In the genomic region with DNA sequence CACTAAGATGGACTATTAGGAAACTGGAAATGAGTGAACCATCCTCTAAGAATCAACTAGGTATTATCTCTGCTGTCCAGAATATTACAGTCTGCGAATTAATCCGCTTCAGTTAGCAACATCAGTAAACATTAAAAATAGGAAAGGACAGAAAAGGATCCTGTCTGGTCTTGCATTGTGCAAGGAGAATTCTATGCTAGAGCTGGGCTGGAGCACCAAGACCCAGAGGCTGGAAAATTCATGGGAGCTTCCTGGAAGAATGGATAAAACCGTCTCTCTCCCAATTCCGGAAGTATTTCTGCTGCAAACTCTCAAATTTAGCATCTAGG, we compare ENCODE assay signal across 8 mouse cellular contexts. TPM values are rescaled to one million over a fixed set of nuclear protein-coding genes. Genes with fewer than 3 reads are reported as not detected.
A peak's percentile ranks its signal among the peaks of the same experiment; 100 is the strongest.
DNase-seq lines count a peak whose midpoint lies in the region; ATAC-seq and TF ChIP-seq lines count a peak whose summit lies in the region.

No protein-coding gene starts in this region.

- 27% methylated on average over 4 of the region's 4 CpGs for WGBS in cerebellum, adult 2 months
- 30% methylated on average over 4 of the region's 4 CpGs for WGBS in neural tube, embryonic 11.5 days
- 22% methylated on average over 4 of the region's 4 CpGs for WGBS in liver, embryonic 14.5 days (ENCODE audit: insufficient replicate concordance)

- TF ChIP-seq POLR2A in cerebellum, adult 2 months (IDR thresholded peaks at IDR 0.05; ENCODE audit: borderline replicate concordance, insufficient read depth, low read length) = no peak

- no peak for ATAC-seq in neural tube, embryonic 11.5 days (ENCODE audit: insufficient read depth, low FRiP score, low TSS enrichment)
- peak; percentile 11; the same call in 1 of the 2 replicates for ATAC-seq in liver, embryonic 14.5 days (ENCODE audit: insufficient read depth)

- H3K4me3 ChIP-seq in cerebellum, adult 2 months (replicated peaks; ENCODE audit: insufficient read depth, low read depth, low read length) = peak overlapping the region; percentile 59
- H3K4me3 ChIP-seq in neural tube, embryonic 11.5 days (ENCODE audit: low read depth, low read length) = peak overlapping the region; percentile 41
- H3K4me3 ChIP-seq in liver, embryonic 14.5 days (ENCODE audit: insufficient read depth in 1 of 2, low read depth in 2 of 2, low read length in 2 of 2) = peak overlapping the region; percentile 58 to 95

- H3K9ac ChIP-seq in neural tube, embryonic 11.5 days (ENCODE audit: low read length) = peak overlapping the region; percentile 41; the same call in 1 of the 2 replicates
- H3K9ac ChIP-seq in liver, embryonic 14.5 days (replicated peaks) = peak overlapping the region; percentile 56; the same call in 1 of the 2 replicates

- no peak for TF ChIP-seq CTCF in cerebellum, adult 2 months (IDR thresholded peaks at IDR 0.05; ENCODE audit: borderline replicate concordance, insufficient read depth, low read depth, low read length)
- TF ChIP-seq CTCF in liver, embryonic 14.5 days (IDR thresholded peaks at IDR 0.05; ENCODE audit: low read depth) = no peak

- no peaks in the 10 kb centered on the region for H3K27me3 ChIP-seq in cerebellum, adult 2 months (ENCODE audit: control insufficient read depth, insufficient read depth, low read length)
- H3K27me3 ChIP-seq in neural tube, embryonic 11.5 days (ENCODE audit: control insufficient read depth, insufficient read depth, low read length) = no peaks in the 10 kb centered on the region
- no peaks in the 10 kb centered on the region for H3K27me3 ChIP-seq in liver, embryonic 14.5 days (ENCODE audit: control insufficient read depth, insufficient read depth, low read length)

- no peak overlapping the region for H3K27ac ChIP-seq in cerebellum, adult 2 months (ENCODE audit: insufficient read depth, low read length)
- no peak overlapping the region for H3K27ac ChIP-seq in neural tube, embryonic 11.5 days (ENCODE audit: low read depth, low read length)
- no peak overlapping the region for H3K27ac ChIP-seq in liver, embryonic 14.5 days

- TF ChIP-seq EP300 in liver, embryonic 14.5 days (IDR thresholded peaks at IDR 0.05; ENCODE audit: low read depth) = 0 out of 2 replicates have a peak, but pooled peaks have one; percentile 30

- no peaks in the 10 kb centered on the region for H3K36me3 ChIP-seq in neural tube, embryonic 11.5 days (ENCODE audit: control insufficient read depth, insufficient read depth, low read length)
- H3K36me3 ChIP-seq in liver, embryonic 14.5 days (replicated peaks; ENCODE audit: control insufficient read depth, insufficient read depth, low read depth) = no peaks in the 10 kb centered on the region

- no peaks in the 10 kb centered on the region for H3K9me3 ChIP-seq in neural tube, embryonic 11.5 days (ENCODE audit: control insufficient read depth, low read length)
- H3K9me3 ChIP-seq in liver, embryonic 14.5 days (ENCODE audit: control insufficient read depth, low read length) = no peaks in the 10 kb centered on the region

- H3K4me1 ChIP-seq in cerebellum, adult 2 months (ENCODE audit: control insufficient read depth, insufficient read depth, low read length) = no peaks in the 10 kb centered on the region
- H3K4me1 ChIP-seq in neural tube, embryonic 11.5 days (ENCODE audit: control insufficient read depth, insufficient read depth, low read length) = no peaks in the 10 kb centered on the region
- H3K4me1 ChIP-seq in liver, embryonic 14.5 days (replicated peaks; ENCODE audit: control insufficient read depth in 2 of 2, insufficient read depth in 2 of 2, low read length in 1 of 2) = peaks cover 0 to 4% of the 10 kb centered on the region in 2 experiments; a peak in 2 of 4 replicates

- H3K4me2 ChIP-seq in neural tube, embryonic 11.5 days (ENCODE audit: low read depth) = peak overlapping the region; percentile 62
- H3K4me2 ChIP-seq in liver, embryonic 14.5 days (ENCODE audit: low read depth) = peak overlapping the region; percentile 71

- no peak for DNase-seq in cerebellum, adult 2 months
- no peak for DNase-seq in cerebellum, adult 11 months
- DNase-seq in neural tube, embryonic 11.5 days (ENCODE audit: low spot score) = no peak
- no peak for DNase-seq in neural tube, embryonic 10.5 days (ENCODE audit: extremely low spot score, low spot score)
- DNase-seq in liver, embryonic 14.5 days (ENCODE audit: low read depth in 3 of 3, low spot score in 3 of 3) = no peak
- no peak for DNase-seq in adrenal gland, adult 2 months
- no peak for DNase-seq in cerebellum, postnatal 10 days
- DNase-seq in cerebellum, postnatal 4 days (ENCODE audit: low spot score in 2 of 2) = no peak

RNA-seq across cellular contexts. Expression of gene Ifit2, which starts 0.3 kb away (rescaled TPM):
- 2.7 and 4.0 TPM in 2 replicates for polyA plus RNA-seq in cerebellum, adult 2 months (2012; rRNA removed)
- 4.3 and 4.8 TPM in 2 replicates for polyA plus RNA-seq in neural tube, embryonic 11.5 days (2014; fragmentation: Nextera tagmentation; extraction: Ambion mirVana)
- polyA plus RNA-seq in liver, embryonic 14.5 days (2012; rRNA removed) = 0.75 and 2.1 TPM in 2 replicates
- 2.8 and 3.5 TPM in 2 replicates for polyA plus RNA-seq in liver, embryonic 14.5 days (2014; fragmentation: Nextera tagmentation; extraction: Ambion mirVana)
- 1 to 10 TPM; 3.0 to 5.1 TPM for total RNA-seq in adrenal gland, adult 2 months (2021)
- 0.10 and 0.26 TPM in 2 replicates for polyA plus RNA-seq in adrenal gland, adult 2 months (2012; rRNA removed)

RNA-seq across cellular contexts. Expression of gene Lipa, which starts 22.9 kb away (rescaled TPM):
- polyA plus RNA-seq in cerebellum, adult 2 months (2012; rRNA removed) = 16.6 and 18.1 TPM in 2 replicates
- polyA plus RNA-seq in neural tube, embryonic 11.5 days (2014; fragmentation: Nextera tagmentation; extraction: Ambion mirVana) = 26.5 and 27.5 TPM in 2 replicates
- polyA plus RNA-seq in liver, embryonic 14.5 days (2012; rRNA removed) = 19.3 and 22.7 TPM in 2 replicates
- polyA plus RNA-seq in liver, embryonic 14.5 days (2014; fragmentation: Nextera tagmentation; extraction: Ambion mirVana) = 40.4 and 44.2 TPM in 2 replicates
- total RNA-seq in adrenal gland, adult 2 months (2021) = 100 to 1,000 TPM; 103 to 185 TPM
- polyA plus RNA-seq in adrenal gland, adult 2 months (2012; rRNA removed) = 44.2 and 70.9 TPM in 2 replicates

RNA-seq across cellular contexts. Expression of gene Ifit3, which starts 33.2 kb away (rescaled TPM):
- polyA plus RNA-seq in cerebellum, adult 2 months (2012; rRNA removed) = 13.3 and 15.9 TPM in 2 replicates
- 0.30 and 0.34 TPM in 2 replicates for polyA plus RNA-seq in neural tube, embryonic 11.5 days (2014; fragmentation: Nextera tagmentation; extraction: Ambion mirVana)
- 0.54 and 1.1 TPM in 2 replicates for polyA plus RNA-seq in liver, embryonic 14.5 days (2012; rRNA removed)
- 0.79 and 1.3 TPM in 2 replicates for polyA plus RNA-seq in liver, embryonic 14.5 days (2014; fragmentation: Nextera tagmentation; extraction: Ambion mirVana)
- total RNA-seq in adrenal gland, adult 2 months (2021) = 1 to 10 TPM; 5.6 to 9.5 TPM
- 0.71 and 0.89 TPM in 2 replicates for polyA plus RNA-seq in adrenal gland, adult 2 months (2012; rRNA removed)

RNA-seq across cellular contexts. Expression of gene Ifit1bl1, which starts 51.6 kb away (rescaled TPM):
- 0.93 and 1.1 TPM in 2 replicates for polyA plus RNA-seq in cerebellum, adult 2 months (2012; rRNA removed)
- polyA plus RNA-seq in neural tube, embryonic 11.5 days (2014; fragmentation: Nextera tagmentation; extraction: Ambion mirVana) = 0.11 and 0.22 TPM in 2 replicates
- polyA plus RNA-seq in liver, embryonic 14.5 days (2012; rRNA removed) = 0.05 and 0.12 TPM in 2 replicates
- 0.10 and 0.28 TPM in 2 replicates for polyA plus RNA-seq in liver, embryonic 14.5 days (2014; fragmentation: Nextera tagmentation; extraction: Ambion mirVana)
- total RNA-seq in adrenal gland, adult 2 months (2021) = under 1 TPM; 0.58 to 0.86 TPM
- polyA plus RNA-seq in adrenal gland, adult 2 months (2012; rRNA removed) = 0.04 and 0.15 TPM in 2 replicates

RNA-seq across cellular contexts. Expression of gene Ifit3b, which starts 57.6 kb away (rescaled TPM):
- polyA plus RNA-seq in cerebellum, adult 2 months (2012; rRNA removed) = 5.5 and 5.8 TPM in 2 replicates
- not detected in 2 replicates for polyA plus RNA-seq in neural tube, embryonic 11.5 days (2014; fragmentation: Nextera tagmentation; extraction: Ambion mirVana)
- polyA plus RNA-seq in liver, embryonic 14.5 days (2012; rRNA removed) = 0.12 and 0.21 TPM in 2 replicates
- polyA plus RNA-seq in liver, embryonic 14.5 days (2014; fragmentation: Nextera tagmentation; extraction: Ambion mirVana) = 0.11 and 0.24 TPM in 2 replicates
- 1 to 10 TPM; 2.4 to 3.4 TPM for total RNA-seq in adrenal gland, adult 2 months (2021)
- 0.44 and 0.78 TPM in 2 replicates for polyA plus RNA-seq in adrenal gland, adult 2 months (2012; rRNA removed)
